Mouse (Mus musculus): ENCODE results near the gene Speer4b. TPM values are rescaled to one million over a fixed set of nuclear protein-coding genes. Genes with fewer than 3 reads are reported as not detected.

Speer4b gene
- total RNA-seq, 1 experiment = not detected

GRCm38 (mm10) chr5:27456981-27457380 is 44.3 kb downstream of the Speer4b start:
- H3K4me3 ChIP-seq (ENCODE audit: insufficient read depth in 1 of 2, low read depth in 1 of 2, low read length in 2 of 2, poor library complexity in 1 of 2, severe bottlenecking in 1 of 2) = no peak overlapping the region
- in situ Hi-C loops (cut with MboI; ENCODE audit: low sequenced_read_pairs in 2 of 2, unreplicated experiment in 2 of 2) = no loop called here
- H3K27ac ChIP-seq (ENCODE audit: insufficient read depth, low read depth, low read length, poor library complexity, severe bottlenecking) = no peak overlapping the region
- TF ChIP-seq CHD2 (IDR thresholded peaks at IDR 0.05; ENCODE audit: low read depth, low read length) (no peak), MAFK (IDR thresholded peaks at IDR 0.05; ENCODE audit: insufficient read depth, low read depth, low read length) (no peak), ZC3H11A (IDR thresholded peaks at IDR 0.05; ENCODE audit: borderline replicate concordance, low read depth, low read length) (no peak), HCFC1 (IDR thresholded peaks at IDR 0.05; ENCODE audit: borderline replicate concordance, insufficient read depth, low read length) (no peak), ZNF384 (IDR thresholded peaks at IDR 0.05; ENCODE audit: low read depth, low read length) (no peak)
- H3K9me3 ChIP-seq (ENCODE audit: control insufficient read depth, insufficient read depth, low read depth, low read length) = no peaks in the 10 kb centered on the region
- no peak overlapping the region for H3K9ac ChIP-seq (ENCODE audit: insufficient read depth, low read depth, low read length, poor library complexity, severe bottlenecking)
- H3K36me3 ChIP-seq (ENCODE audit: control insufficient read depth, insufficient read depth, low read length, poor library complexity, severe bottlenecking) = no peaks in the 10 kb centered on the region
- H3K4me1 ChIP-seq (ENCODE audit: control insufficient read depth in 2 of 2, insufficient read depth in 2 of 2, low read length in 2 of 2, poor library complexity in 1 of 2) = peaks cover 5 to 9% of the 10 kb centered on the region in 2 experiments; a peak in 2 of 4 replicates
- DNase-seq (ENCODE audit: low read depth, low spot score) = no peak

- Histone ChIP-seq H3K9me3 (ENCODE audit: control insufficient read depth, insufficient read depth, low read depth, low read length) (no peaks in the 10 kb centered on the region), H3K4me1 (ENCODE audit: control insufficient read depth in 2 of 2, insufficient read depth in 2 of 2, low read length in 2 of 2, poor library complexity in 1 of 2) (peaks cover 5 to 9% of the 10 kb centered on the region in 2 experiments; a peak in 2 of 4 replicates), H3K36me3 (ENCODE audit: control insufficient read depth, insufficient read depth, low read length, poor library complexity, severe bottlenecking) (no peaks in the 10 kb centered on the region), H3K4me3 (ENCODE audit: insufficient read depth in 1 of 2, low read depth in 1 of 2, low read length in 2 of 2, poor library complexity in 1 of 2, severe bottlenecking in 1 of 2) (no peak overlapping the region), H3K9ac (ENCODE audit: insufficient read depth, low read depth, low read length, poor library complexity, severe bottlenecking) (no peak overlapping the region), H3K27ac (ENCODE audit: insufficient read depth, low read depth, low read length, poor library complexity, severe bottlenecking) (no peak overlapping the region)
- peak; percentile 12 for DNase-seq (ENCODE audit: low read depth, low spot score)
- no peak for TF ChIP-seq CHD2 (IDR thresholded peaks at IDR 0.05; ENCODE audit: low read depth, low read length)
- no peak for TF ChIP-seq ZNF384 (IDR thresholded peaks at IDR 0.05; ENCODE audit: low read depth, low read length)
- TF ChIP-seq MAFK (IDR thresholded peaks at IDR 0.05; ENCODE audit: insufficient read depth, low read depth, low read length) = no peak
- TF ChIP-seq ZC3H11A (IDR thresholded peaks at IDR 0.05; ENCODE audit: borderline replicate concordance, low read depth, low read length) = no peak
- TF ChIP-seq HCFC1 (IDR thresholded peaks at IDR 0.05; ENCODE audit: borderline replicate concordance, insufficient read depth, low read length) = no peak
- in situ Hi-C loops (cut with MboI; ENCODE audit: low sequenced_read_pairs in 2 of 2, unreplicated experiment in 2 of 2) = no loop called here
Measured at GRCm38 (mm10) chr5:27454386-27454785, 46.9 kb downstream of the Speer4b start.

GRCm38 (mm10) chr5:27453201-27453845 is 47.9 kb downstream of the Speer4b start:
- DNase-seq (ENCODE audit: low read depth, low spot score) = peak; percentile 35
- Histone ChIP-seq H3K9ac (ENCODE audit: insufficient read depth, low read depth, low read length, poor library complexity, severe bottlenecking) (no peak overlapping the region), H3K9me3 (ENCODE audit: control insufficient read depth, insufficient read depth, low read depth, low read length) (no peaks in the 10 kb centered on the region), H3K4me3 (ENCODE audit: insufficient read depth in 1 of 2, low read depth in 1 of 2, low read length in 2 of 2, poor library complexity in 1 of 2, severe bottlenecking in 1 of 2) (no peak overlapping the region), H3K36me3 (ENCODE audit: control insufficient read depth, insufficient read depth, low read length, poor library complexity, severe bottlenecking) (no peaks in the 10 kb centered on the region), H3K4me1 (ENCODE audit: control insufficient read depth in 2 of 2, insufficient read depth in 2 of 2, low read length in 2 of 2, poor library complexity in 1 of 2) (peaks cover 5 to 9% of the 10 kb centered on the region in 2 experiments; a peak in 2 of 4 replicates), H3K27ac (ENCODE audit: insufficient read depth, low read depth, low read length, poor library complexity, severe bottlenecking) (peak overlapping the region; percentile 22; the same call in 1 of the 2 replicates)
- no peak for TF ChIP-seq MAFK (IDR thresholded peaks at IDR 0.05; ENCODE audit: insufficient read depth, low read depth, low read length)
- no peak for TF ChIP-seq CHD2 (IDR thresholded peaks at IDR 0.05; ENCODE audit: low read depth, low read length)
- no peak for TF ChIP-seq HCFC1 (IDR thresholded peaks at IDR 0.05; ENCODE audit: borderline replicate concordance, insufficient read depth, low read length)
- no peak for TF ChIP-seq ZC3H11A (IDR thresholded peaks at IDR 0.05; ENCODE audit: borderline replicate concordance, low read depth, low read length)
- no peak for TF ChIP-seq ZNF384 (IDR thresholded peaks at IDR 0.05; ENCODE audit: low read depth, low read length)
- in situ Hi-C loops (cut with MboI; ENCODE audit: low sequenced_read_pairs in 2 of 2, unreplicated experiment in 2 of 2) = no loop called here
